Mouse (Mus musculus): ENCODE results near the gene Gm20425.

The Gm20425 gene

DNA sequence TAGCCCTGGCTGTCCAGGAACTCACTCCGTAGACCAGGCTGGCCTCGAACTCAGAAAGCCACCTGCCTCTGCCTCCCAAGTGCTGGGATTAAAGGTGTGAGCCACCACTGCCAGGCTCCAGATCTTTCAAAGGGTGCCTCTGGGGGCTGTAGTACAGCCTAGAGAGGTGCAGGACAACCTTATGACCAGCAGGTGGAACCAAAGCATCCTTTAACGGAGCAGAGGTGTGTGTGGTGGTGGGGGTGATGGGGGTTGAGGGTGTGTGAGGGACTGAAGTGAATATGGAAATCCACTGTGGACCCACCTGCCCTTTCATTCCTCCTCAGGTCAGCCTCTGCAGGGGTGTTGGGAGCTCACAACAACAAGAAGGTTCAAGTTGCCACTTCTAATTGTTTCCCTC, 4.6 kb downstream of the Gm20425 start:
- in situ Hi-C loops (cut with MboI; ENCODE audit: low sequenced_read_pairs), result loop anchor here (10.0 kb wide), 1 partner anchor 59 kb away; no protein-coding TSS in a partner anchor

DNA sequence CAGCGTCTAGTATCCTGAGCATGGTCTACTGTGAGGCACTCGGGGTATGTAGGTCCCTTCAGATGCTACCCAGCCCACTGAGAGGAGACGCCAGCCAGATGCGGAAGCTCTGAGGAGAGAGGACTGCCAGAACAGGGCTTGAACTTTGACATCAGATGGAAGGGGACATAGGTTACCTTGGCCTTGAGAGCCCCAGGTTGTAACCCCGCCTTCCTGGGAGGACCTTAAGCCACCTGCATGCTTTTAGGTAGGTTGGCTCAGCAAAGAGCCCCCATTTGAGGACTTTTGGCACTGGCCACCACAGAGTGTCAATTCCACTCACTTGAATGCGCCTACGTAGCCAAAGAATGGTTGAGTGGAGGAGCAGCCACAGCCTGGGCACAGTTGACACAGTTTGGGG, 5.4 kb downstream of the Gm20425 start:
- in situ Hi-C loops (cut with MboI; ENCODE audit: low sequenced_read_pairs), result loop anchor here (10.0 kb wide), 1 partner anchor 60 kb away; no protein-coding TSS in a partner anchor

DNA sequence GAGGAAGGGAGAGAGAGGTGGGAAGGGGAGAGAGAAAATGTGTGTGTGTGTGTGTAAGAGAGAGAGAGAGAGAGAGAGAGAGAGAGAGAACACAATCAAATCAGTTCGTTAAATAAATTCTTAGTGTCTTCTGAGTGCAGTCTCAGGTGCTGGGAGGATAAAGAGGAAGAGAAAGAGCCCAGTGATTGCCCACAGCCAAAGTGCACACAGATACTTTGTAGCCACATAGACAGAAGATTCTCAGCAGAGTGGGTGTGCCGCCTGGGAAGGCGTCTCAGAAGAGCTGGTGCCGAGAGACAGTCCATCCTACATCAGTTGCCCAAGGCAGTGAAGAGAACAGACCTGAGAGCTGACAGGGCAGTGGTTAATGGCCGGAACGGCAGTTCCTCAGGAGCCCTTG, 15.8 kb downstream of the Gm20425 start:
- in situ Hi-C loops (cut with MboI; ENCODE audit: low sequenced_read_pairs), result no loop called here

DNA sequence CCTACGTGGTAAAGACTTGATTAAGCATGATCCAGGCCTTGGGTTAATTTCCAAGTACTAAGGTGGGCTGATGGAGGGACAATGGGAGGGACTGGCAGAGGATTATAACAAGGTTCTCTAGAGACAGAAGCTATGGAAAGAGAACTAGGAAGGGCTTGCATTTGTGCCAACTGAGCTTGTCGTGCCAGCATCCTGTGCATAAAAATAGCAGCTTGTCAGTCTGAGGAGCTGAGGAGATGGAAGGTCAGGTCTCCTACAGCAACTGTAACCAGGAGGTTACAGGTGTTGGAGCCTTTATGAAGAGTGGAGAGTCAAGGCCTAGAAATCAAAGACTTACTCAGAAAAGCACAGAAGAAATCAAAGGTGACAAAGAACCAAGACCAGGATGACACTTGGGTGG, 16.5 kb downstream of the Gm20425 start:
- in situ Hi-C loops (cut with MboI; ENCODE audit: low sequenced_read_pairs), result no loop called here

DNA sequence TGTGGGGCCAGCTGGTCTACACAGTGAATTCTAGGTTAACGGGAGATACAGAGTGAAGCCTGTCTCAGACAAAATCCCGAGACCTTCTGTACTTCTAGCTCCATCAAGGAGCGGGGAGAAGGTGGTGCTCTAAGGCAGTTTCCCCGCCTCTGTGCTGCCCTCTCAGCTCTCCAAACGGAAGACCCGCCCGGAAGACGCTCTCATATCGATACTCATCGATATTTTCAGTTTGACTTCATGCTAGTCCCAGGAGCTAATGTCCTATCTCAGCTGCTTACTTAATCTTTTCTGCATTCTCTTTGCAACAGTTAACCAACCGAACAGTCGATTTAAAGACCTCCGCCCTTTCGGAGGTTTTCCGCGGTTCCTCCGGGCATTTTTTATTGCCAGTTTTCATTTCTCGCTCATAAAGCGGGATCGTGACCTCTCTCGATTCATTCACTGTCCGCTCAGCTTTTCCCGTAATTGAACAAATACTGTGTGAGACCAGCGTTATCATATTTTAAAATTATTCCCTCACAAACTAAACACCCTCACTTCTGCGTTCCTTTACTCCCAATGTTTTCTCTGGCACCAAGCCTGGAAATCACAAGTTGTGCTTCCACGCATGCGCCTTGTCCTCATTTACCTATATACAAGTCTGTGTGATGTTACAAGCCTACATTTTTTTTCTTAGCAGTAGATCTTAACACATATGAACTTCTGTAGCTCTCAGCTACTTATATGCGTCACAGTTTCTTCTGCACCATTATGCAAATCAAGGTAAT, 17.3 kb downstream of the Gm20425 start:
- in situ Hi-C loops (cut with MboI; ENCODE audit: low sequenced_read_pairs), result no loop called here

DNA sequence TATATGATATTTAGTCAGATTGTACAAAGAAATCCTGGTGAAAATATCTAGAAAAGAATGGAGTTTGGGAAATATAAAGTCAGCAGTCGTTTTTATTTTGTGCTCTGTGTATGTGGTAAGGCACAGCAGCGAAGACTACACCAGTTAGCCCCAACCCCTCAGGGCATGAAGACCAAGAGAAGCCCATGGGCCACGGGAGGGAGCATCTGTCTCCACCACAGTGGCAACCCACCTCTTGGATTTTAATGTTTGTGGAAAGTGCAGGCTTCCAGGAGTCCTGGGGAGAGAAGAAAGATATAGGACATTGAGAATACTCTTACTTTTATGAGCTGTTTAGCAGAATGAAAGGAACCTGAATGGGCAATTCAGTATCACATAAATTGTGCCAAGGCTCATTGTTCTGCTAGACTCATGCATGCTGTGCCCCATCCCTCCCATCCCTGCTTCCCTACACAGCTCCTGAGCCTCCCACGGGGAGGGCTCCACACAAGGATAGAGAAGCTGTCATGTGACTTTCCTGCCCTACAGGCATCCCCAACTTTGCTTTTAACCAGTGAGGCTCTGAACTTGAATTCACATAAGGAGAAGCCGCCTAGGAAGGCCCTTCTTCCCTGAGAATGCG, 21.2 kb downstream of the Gm20425 start:
- in situ Hi-C loops (cut with MboI; ENCODE audit: low sequenced_read_pairs), result no loop called here

DNA sequence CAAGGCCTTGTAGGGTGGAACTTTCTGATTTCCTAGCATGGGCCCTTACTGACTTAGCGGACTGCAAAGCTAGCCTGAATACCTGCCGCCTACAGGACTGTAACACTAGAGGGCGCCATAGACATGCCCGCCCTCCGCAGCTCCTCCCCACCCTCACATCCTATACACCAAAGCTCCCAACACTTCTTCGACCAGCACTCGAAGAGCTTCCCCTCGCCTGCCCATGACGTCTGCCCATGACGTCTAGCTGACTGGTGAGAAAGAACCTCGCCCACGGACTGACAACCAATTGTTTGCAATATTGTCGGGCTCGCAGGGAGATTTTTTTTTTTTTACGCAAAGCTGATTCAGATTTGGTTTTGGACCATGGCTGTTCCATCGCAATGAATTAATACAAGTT, 22.3 kb downstream of the Gm20425 start:
- in situ Hi-C loops (cut with MboI; ENCODE audit: low sequenced_read_pairs), result no loop called here

DNA sequence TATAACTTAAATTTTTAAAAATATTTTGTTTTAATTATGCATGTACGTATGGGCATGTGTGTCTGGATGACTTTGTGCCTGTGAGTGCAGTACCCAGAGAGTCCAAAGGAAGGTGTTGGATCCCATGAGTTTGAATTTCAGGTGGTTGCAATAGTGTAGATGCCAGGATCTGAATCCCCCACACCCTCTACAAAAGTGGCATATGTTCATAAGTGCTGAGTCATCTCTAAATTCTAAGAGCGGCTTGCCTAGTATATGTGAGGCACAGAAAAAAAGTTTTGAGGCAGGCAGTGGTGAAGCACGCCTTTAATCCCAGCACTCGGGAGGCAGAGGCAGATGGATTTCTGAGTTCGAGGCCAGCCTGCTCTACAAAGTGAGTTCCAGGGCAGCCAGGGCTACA, 24.3 kb downstream of the Gm20425 start:
- in situ Hi-C loops (cut with MboI; ENCODE audit: low sequenced_read_pairs), result no loop called here

DNA sequence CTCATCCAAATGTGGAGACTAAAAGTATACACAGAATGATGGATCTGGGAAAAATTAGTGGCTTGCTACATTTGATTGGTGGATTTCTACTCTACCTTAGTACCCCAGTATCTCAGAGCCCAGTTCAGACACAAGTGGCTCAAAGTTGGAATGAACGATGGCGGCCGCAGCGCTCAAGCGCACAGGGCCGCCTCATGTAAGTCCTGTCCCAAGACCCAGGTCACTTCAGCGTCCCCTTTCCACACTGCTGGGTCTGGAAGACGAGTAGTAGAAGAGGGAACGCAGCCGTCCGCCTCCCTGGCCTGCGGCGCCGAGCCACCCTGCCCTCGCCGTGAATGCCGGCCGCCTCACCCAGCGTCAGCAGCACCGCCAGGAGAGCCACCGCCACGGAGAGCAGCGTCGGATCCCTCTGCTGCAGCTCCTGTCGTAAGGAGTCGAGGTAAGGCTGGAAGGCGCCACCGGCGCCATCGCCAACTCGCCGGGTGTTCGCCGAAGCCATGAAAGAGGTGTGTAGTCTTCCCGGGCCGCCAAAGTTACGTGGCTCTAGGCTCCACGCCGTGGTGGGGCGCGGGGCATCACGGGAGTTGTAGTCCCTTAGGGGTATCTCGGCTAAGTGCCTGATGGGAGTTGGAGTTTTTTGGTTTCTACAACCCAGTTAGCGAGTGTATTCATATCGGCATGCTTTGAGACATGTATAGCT, 28.4 kb downstream of the Gm20425 start, which contains the start of gene Srprb:
Gene Srprb, minus strand, starts transcription at position 577 of the 700 bp plus-strand sequence.
- in situ Hi-C loops (cut with MboI; ENCODE audit: low sequenced_read_pairs), result no loop called here

DNA sequence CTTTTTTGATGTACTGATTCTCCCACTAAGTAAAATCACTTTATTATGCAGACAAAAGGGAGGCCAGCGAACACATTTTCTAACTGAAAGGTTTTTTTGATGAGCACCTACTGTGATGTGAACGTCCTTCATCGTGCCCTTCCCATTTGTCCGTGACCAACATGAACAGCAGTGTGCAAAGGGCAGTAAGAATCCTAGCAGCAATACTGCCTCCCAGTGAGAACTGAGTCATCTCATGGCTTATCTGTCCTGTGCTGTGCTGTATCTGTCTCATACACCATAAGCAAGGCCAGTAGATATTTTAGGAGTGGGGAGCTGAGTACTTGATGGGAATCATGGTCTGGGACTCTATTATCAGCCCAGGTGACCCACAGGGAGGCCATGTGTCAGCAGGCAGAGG, 41.7 kb downstream of the Gm20425 start:
- in situ Hi-C loops (cut with MboI; ENCODE audit: low sequenced_read_pairs), result no loop called here

DNA sequence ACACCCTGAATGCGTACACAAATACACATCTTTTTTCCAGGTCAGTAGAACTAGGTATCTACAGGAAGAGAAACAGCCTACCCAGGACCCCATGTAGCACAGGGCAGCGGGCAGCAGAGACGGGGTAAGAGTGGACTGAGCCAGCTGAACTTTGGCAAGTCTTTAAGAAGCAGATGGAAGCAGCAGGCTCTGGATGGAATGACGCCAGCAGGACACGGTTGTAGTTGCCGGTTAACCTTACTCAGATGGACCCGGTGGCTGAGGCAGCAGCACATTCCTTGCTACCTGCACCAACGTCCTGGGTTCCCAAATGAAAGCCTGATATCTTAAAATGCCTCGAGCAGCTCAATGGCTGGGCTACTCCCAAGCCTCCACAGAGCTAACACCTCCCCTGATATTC, 43.4 kb downstream of the Gm20425 start:
- in situ Hi-C loops (cut with MboI; ENCODE audit: low sequenced_read_pairs), result no loop called here

DNA sequence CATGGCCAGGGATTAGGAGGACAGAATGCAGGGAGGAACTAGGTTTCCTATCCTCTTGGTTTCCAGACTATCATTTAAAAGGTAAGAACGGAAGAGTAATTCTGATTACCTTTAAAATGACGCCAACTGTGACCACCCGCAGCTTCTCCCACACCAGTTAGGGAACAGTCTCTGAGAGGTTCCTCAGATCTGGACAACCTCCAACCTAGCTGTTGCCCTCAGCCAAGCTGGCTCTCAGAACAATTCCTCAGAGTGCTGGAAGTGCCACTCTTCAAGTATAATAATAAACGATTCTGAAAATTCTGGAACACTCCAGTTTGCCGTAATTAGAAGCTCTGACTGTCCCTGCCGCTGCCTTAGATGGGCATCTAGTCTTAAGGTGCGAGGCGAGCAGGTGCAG, 44.2 kb downstream of the Gm20425 start:
- in situ Hi-C loops (cut with MboI; ENCODE audit: low sequenced_read_pairs), result no loop called here

DNA sequence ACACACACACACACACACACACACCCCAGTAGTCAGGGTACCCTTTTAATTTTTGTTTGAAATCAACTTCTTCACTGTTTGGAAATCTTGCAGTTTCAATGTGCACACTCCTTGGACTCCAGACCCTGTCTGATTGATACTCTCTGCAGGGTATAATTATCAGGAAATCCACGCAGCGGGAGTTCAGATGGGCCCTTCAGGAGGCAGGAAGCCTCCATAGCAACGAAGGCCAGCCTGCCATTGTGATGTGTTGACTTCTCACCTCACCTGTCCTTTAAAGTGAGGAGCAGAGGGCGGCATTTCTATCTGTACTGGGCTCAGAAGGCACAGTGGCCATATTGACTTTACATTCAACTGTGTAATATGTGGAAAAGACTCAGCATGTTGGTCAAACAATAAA, 45.3 kb downstream of the Gm20425 start:
- in situ Hi-C loops (cut with MboI; ENCODE audit: low sequenced_read_pairs), result no loop called here

DNA sequence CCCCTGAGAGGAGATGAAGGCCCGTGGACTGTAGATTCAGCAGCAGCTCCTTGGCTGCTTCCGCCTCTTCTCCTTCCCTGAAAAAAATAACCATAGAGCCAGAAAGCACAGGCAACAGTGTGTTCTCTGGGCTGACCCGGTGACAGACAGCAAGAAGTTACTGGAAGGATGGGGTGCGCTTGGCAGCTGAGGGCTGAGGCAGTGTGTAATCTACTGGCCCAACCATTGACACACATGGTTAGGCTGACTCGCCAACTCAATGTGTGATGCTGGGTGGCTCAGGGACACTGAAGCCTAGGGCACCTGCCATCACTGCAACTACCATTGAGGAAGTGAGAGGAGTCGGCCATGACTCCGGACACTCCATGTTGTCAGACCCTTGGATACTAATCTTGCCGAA, 48.2 kb downstream of the Gm20425 start:
- in situ Hi-C loops (cut with MboI; ENCODE audit: low sequenced_read_pairs), result no loop called here

DNA sequence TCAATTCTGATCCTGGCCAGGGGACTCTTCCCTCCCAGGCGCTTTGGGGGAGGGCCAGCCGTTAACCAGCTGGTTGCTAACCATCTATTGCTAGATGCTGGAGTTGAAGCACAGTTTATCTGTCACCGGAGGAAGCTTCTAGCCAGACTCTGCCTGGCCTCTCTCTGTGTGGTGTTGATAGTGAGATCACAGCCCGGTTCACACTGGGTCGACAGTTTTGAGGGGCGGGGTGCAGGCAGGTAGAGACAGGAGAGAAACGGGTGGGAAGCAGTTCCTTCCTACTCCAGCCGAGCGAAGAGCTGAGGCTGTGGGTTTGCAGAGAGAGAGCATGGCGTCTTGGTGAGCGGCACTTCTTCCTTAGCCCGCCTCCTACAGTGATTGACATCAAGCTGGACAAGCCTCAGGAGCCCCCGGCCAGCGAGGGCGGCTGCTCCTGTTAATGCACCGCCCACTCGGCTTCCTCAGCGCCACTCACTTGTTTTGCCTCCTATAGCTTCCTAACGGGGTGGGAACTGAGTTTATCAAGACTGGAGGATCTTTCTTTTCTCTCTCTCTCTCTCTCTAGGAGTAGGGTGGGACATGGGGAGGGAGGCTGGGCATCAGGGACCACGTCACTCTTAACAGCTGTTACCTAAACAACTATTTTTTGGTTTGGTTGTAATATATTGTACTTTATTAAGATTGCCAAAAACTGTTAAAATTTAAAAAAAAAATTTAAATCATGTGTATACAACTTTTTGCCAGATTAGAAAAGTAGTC, 49.1 kb downstream of the Gm20425 start:
- in situ Hi-C loops (cut with MboI; ENCODE audit: low sequenced_read_pairs), result no loop called here

DNA sequence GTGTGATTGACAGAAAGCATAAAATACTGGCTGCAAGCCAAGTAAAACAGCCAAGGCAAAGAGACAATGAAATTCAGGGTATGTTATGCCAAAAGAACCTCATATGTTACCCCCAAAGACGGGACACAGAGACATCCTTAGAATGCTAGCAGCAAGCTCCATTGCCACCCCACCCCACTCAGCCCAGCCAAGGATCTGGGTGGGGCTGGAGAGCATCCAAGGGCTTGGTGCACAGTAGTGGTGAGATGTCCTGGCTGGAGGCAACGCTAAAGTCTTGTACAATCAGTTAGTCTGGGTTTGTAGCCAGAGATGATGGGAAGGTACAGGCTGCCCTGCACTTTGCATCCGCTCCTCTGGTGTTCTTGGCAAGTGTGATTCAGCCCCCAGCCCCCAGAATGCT, 49.8 kb downstream of the Gm20425 start:
- in situ Hi-C loops (cut with MboI; ENCODE audit: low sequenced_read_pairs), result no loop called here

DNA sequence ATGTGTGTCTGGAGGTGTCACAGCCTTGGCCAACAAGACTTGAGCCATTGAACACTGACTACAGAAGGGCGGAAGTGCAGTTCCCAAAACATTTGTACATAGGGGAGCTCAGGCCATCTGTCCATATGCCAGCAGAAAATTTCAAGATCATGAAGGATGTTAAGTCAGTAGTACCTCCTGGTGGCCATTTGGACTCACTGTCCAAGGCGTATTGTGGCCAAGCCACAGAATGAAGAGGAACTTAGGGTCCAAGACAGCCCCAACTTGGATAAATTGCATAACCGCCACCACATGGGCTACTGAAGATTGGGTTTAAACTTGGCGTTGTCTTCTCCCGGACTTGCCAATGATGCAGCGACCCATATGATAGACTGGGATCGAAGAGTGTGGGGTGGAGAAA, 54.4 kb downstream of the Gm20425 start:
- in situ Hi-C loops (cut with MboI; ENCODE audit: low sequenced_read_pairs), result no loop called here

DNA sequence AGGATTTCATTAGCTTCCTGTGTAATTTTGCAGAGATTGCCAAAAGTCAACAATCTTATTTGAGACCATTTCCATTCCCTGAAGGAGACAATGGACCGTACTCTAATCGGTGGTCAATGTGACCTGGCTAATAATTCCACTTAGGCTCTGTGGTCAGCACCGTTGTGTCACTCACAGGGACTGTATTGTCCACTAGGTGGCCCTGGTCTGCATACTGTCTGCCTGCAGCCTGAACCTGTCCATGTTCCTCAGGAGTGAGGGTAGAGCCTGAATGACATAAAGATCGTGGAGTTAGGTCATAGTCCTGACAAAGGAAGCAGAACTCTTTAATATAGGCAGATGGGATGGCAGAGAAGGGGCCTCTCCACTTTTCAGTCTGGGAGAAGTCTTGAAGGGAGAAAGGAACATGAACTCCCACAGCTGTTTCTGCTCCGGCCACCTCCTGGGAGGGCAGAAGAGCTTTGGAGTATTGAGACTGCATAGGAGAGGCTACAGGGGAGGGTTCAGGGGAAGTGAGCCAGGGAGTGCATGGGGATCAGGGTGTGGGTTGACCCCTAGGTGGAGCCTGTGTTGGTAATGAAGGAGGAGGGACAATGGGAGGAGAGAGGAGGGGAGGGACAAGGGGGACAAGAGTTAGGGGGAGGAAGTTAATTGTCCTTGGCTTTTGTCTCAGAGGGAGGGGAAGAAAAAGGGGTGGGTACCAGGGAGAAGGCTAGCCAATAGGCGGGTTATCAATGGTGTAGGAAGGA, 55.2 kb downstream of the Gm20425 start:
- in situ Hi-C loops (cut with MboI; ENCODE audit: low sequenced_read_pairs), result no loop called here

DNA sequence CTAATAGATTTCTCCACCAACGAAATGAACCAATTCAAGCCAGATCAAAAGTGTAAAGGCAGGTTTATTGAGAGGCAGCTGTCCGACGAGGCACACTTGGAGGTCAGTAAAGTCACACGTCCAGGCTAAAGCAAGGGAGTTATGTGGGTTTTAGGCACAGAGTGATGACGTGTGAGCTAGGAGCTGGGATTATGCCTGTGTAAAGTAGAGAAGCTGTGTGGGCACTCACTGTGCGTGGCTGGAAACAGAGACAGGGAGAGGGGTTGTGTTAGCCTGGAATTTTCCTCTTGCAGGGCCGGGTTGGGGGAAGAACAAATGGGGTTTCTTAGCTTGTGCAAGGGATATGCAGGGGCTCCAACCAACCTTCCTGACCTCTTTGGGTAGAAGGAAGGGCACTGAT, 61.3 kb downstream of the Gm20425 start:
- in situ Hi-C loops (cut with MboI; ENCODE audit: low sequenced_read_pairs), result no loop called here

DNA sequence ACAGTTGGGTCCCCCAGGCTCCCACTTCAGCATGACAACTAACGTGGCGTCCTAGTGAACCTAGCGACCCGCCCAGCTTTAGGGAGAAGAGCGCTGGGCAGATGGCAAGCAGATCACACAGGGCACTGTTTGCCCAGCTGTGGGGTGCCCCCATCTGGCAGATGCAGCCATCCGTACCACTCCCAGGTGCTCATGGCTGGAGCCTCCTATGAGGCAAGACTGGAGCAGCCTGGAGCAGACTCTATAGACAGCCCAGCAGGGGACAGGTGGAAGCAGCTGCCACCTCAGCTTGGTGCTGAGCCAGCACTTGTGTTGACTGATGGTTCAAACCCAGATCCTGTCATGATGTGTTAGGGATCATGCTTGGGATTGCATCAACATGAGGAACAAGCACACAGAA, 62.1 kb downstream of the Gm20425 start:
- in situ Hi-C loops (cut with MboI; ENCODE audit: low sequenced_read_pairs), result no loop called here

DNA sequence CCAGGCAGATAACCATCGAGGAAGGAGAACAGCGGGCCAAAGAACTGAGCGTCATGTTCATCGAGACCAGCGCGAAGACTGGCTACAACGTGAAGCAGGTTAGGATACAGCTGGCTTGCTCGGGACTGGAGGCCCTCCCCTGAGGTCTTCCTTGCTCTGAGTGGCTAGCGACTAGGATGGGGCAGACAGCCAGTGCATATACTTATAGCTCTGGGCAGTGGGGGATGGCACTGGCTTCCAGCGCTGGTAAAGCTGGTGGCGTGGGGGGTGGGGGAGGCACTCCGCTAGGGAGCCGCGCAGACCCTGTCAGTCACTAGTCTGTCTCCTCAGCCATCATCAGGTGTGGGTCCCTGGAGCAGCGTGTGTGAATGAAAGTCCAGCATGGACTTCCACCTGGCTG, 66.3 kb downstream of the Gm20425 start:
- in situ Hi-C loops (cut with MboI; ENCODE audit: low sequenced_read_pairs), result no loop called here

Data from CH12F3 (cell line).